In the genomic region with DNA sequence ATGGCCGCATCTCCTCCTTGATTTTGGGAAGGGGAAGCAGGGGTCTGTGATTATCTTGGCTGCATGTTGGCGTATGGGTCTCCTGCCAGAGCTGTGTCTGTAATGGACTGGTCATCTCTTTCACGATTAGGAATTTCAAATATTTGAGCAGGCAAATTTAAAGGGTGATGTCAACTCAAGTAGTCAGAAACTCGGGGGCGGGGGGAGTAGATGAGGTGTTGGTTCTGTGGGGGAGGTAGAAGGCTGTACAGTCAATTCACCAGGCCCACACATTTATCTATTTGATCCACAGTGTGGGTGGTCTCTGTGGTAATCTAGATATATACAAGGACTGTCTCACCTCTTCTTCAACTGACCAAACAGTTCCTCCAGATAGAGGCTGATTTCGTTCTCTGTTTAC, we compare ENCODE assay signal across 18 mouse cellular contexts.
"Had no signal": no experiment of that assay in that cellular context is flagged by ENCODE, and none has a peak within 500 bp of the region (broad histone marks: within the 10 kb centered on the region; RNA-seq: fewer than 3 reads in every experiment).

No protein-coding gene starts in this region.

- H3K27me3 ChIP-seq: liver, embryonic 13.5 days; midbrain, embryonic 15.5 days; neural tube, embryonic 12.5 days; neural tube, embryonic 15.5 days had no signal

- H3K4me2 ChIP-seq: liver, embryonic 13.5 days; midbrain, embryonic 11.5 days; midbrain, embryonic 15.5 days; neural tube, embryonic 12.5 days; neural tube, embryonic 15.5 days had no signal

- H3K27ac ChIP-seq: left cerebral cortex, adult 2 months; liver, embryonic 13.5 days; midbrain, embryonic 15.5 days; neural tube, embryonic 12.5 days; neural tube, embryonic 15.5 days had no signal

- ATAC-seq: intestine, embryonic 16.5 days; midbrain, embryonic 15.5 days had no signal

- H3K4me1 ChIP-seq: midbrain, embryonic 15.5 days had no signal

- H3K9ac ChIP-seq: liver, embryonic 13.5 days; midbrain, embryonic 15.5 days; neural tube, embryonic 12.5 days; neural tube, embryonic 15.5 days had no signal

- H3K4me3 ChIP-seq: left cerebral cortex, adult 2 months; liver, embryonic 13.5 days; midbrain, embryonic 15.5 days; neural tube, embryonic 12.5 days; neural tube, embryonic 15.5 days had no signal

- H3K36me3 ChIP-seq: midbrain, embryonic 15.5 days; neural tube, embryonic 15.5 days had no signal

- H3K9me3 ChIP-seq: liver, embryonic 13.5 days; midbrain, embryonic 15.5 days; neural tube, embryonic 12.5 days; neural tube, embryonic 15.5 days had no signal

- DNase-seq: kidney, adult 18-20 months; kidney, adult 9 months; kidney, postnatal 14 days; kidney, postnatal 4 days; layer of hippocampus, postnatal 36 days; liver, embryonic 13.5 days; lung, adult 2 months; lung, postnatal 36 days; right cerebral cortex, adult 18-20 months; right cerebral cortex, postnatal 14 days; right cerebral cortex, postnatal 4 days; thymus, postnatal 25 days had no signal
